Mouse (Mus musculus): ENCODE measurements at regions not wholly inside any gene's neighbourhood (a gene's known extent, or its start where the extent isn't known, plus 50 kb on each side); places are given as distances from the start of the nearest gene placed in this dataset.

DNA sequence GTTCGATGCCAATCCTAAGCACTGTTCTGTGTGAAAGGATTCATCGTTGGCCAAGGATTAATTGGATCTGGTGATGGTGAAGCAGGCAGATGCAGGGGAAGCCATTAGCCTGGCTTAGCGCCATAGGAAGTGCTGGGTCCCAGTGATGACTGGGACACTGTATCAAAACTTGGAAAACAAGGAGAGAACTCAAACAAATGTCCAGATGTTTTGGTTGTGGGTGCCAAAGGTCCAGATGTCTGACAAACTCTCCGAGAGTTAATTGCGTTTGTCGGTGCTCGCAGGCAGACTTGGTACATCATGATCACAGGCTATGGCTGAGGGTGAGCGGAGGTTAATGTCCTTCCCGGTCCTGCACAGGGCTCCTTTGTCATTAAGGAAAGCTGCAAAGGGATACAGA is 283.4 kb downstream of the Hlx start:
- Histone ChIP-seq H3K4me3 (ENCODE audit: control insufficient read depth, low read depth, low read length) (peak overlapping the region; percentile 76), H3K27me3 (ENCODE audit: control insufficient read depth, insufficient read depth, low read length) (no peaks in the 10 kb centered on the region), H3K36me3 (ENCODE audit: control insufficient read depth, insufficient read depth, low read length) (no peaks in the 10 kb centered on the region), H3K4me1 (ENCODE audit: control insufficient read depth, insufficient read depth, low read length) (peaks cover 13% of the 10 kb centered on the region), H3K27ac (ENCODE audit: control insufficient read depth, insufficient read depth, low read depth, low read length) (peak overlapping the region; percentile 42; the same call in 1 of the 2 replicates)
- TF ChIP-seq POLR2A (IDR thresholded peaks at IDR 0.05; ENCODE audit: control insufficient read depth, low read depth, low read length): no peak
- no peak for TF ChIP-seq CTCF (IDR thresholded peaks at IDR 0.05; ENCODE audit: control insufficient read depth, insufficient read depth, insufficient replicate concordance, low read depth, low read length)

GRCm38 (mm10) chr1:184447911-184448310 is 284.5 kb downstream of the Hlx start:
- H3K27me3 ChIP-seq (ENCODE audit: control insufficient read depth, insufficient read depth, low read length): no peaks in the 10 kb centered on the region
- H3K4me1 ChIP-seq (ENCODE audit: control insufficient read depth, insufficient read depth, low read length): peaks cover 13% of the 10 kb centered on the region
- TF ChIP-seq POLR2A (IDR thresholded peaks at IDR 0.05; ENCODE audit: control insufficient read depth, low read depth, low read length): no peak
- peak; percentile 74 for TF ChIP-seq CTCF (IDR thresholded peaks at IDR 0.05; ENCODE audit: control insufficient read depth, insufficient read depth, insufficient replicate concordance, low read depth, low read length)
- H3K36me3 ChIP-seq (ENCODE audit: control insufficient read depth, insufficient read depth, low read length): no peaks in the 10 kb centered on the region
- H3K4me3 ChIP-seq (ENCODE audit: control insufficient read depth, low read depth, low read length): peak overlapping the region; percentile 63
- H3K27ac ChIP-seq (ENCODE audit: control insufficient read depth, insufficient read depth, low read depth, low read length): no peak overlapping the region

DNA sequence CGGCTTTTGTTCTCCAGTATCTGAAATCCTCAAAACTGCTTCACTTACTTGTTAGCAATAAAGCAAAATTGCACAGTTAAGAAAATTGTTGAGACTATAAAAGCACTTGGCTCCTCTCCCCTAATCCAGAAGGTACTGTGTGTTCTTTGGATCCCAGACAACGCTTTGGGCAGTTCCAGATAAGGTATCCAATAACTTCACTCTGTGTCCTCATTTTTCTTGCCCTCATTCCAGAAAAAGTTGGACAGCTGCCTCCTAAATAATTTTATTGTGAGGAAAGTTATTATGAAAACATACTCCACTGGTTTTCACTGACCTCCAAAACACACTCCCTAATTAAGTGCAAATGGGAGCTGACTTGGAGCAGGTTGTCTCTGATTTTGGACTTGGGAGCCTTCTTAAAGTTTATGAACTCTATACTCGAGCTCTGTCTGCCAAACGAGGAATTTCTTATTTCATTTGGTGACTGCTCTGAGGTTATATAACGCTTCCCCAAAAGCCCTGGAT is 285.2 kb downstream of the Hlx start:
- no peaks in the 10 kb centered on the region for H3K36me3 ChIP-seq (ENCODE audit: control insufficient read depth, insufficient read depth, low read length)
- H3K4me1 ChIP-seq (ENCODE audit: control insufficient read depth, insufficient read depth, low read length): peaks cover 13% of the 10 kb centered on the region
- H3K4me3 ChIP-seq (ENCODE audit: control insufficient read depth, low read depth, low read length): peak overlapping the region; percentile 6; the same call in 1 of the 2 replicates
- TF ChIP-seq CTCF (IDR thresholded peaks at IDR 0.05; ENCODE audit: control insufficient read depth, insufficient read depth, insufficient replicate concordance, low read depth, low read length): no peak
- no peaks in the 10 kb centered on the region for H3K27me3 ChIP-seq (ENCODE audit: control insufficient read depth, insufficient read depth, low read length)
- H3K27ac ChIP-seq (ENCODE audit: control insufficient read depth, insufficient read depth, low read depth, low read length): peak overlapping the region; percentile 85

GRCm38 (mm10) chr1:184444189-184444588 is 288.2 kb downstream of the Hlx start:
- TF ChIP-seq CTCF (IDR thresholded peaks at IDR 0.05; ENCODE audit: control insufficient read depth, insufficient read depth, insufficient replicate concordance, low read depth, low read length): no peak
- TF ChIP-seq POLR2A (IDR thresholded peaks at IDR 0.05; ENCODE audit: control insufficient read depth, low read depth, low read length): no peak
- H3K27me3 ChIP-seq (ENCODE audit: control insufficient read depth, insufficient read depth, low read length): no peaks in the 10 kb centered on the region
- peaks cover 15% of the 10 kb centered on the region for H3K4me1 ChIP-seq (ENCODE audit: control insufficient read depth, insufficient read depth, low read length)
- no peak overlapping the region for H3K27ac ChIP-seq (ENCODE audit: control insufficient read depth, insufficient read depth, low read depth, low read length)
- no peak overlapping the region for H3K4me3 ChIP-seq (ENCODE audit: control insufficient read depth, low read depth, low read length)
- H3K36me3 ChIP-seq (ENCODE audit: control insufficient read depth, insufficient read depth, low read length): no peaks in the 10 kb centered on the region

DNA sequence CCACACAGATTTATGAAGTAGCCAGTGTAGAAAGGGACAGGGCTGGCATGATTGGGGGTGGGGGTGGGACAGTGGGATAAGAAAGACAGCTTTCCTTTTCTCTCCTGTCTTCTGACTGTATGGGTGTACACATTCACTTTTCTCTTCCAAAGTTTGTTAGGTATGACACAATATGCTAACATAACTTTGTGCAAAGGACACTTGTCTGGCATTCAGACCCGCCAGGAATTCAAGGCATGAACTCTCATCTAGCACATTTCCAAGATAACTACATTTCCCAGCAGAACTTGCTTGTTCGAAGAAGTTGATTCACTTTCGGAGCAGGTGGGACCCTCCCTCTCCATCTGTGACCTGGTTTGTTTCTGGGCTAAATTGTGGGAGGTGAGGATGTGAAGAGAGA is 289.7 kb downstream of the Hlx start:
- H3K36me3 ChIP-seq (ENCODE audit: control insufficient read depth, insufficient read depth, low read length): no peaks in the 10 kb centered on the region
- peaks cover 8% of the 10 kb centered on the region for H3K4me1 ChIP-seq (ENCODE audit: control insufficient read depth, insufficient read depth, low read length)
- no peak overlapping the region for H3K4me3 ChIP-seq (ENCODE audit: control insufficient read depth, low read depth, low read length)
- no peaks in the 10 kb centered on the region for H3K27me3 ChIP-seq (ENCODE audit: control insufficient read depth, insufficient read depth, low read length)
- TF ChIP-seq POLR2A (IDR thresholded peaks at IDR 0.05; ENCODE audit: control insufficient read depth, low read depth, low read length) (no peak), CTCF (IDR thresholded peaks at IDR 0.05; ENCODE audit: control insufficient read depth, insufficient read depth, insufficient replicate concordance, low read depth, low read length) (no peak)
- no peak overlapping the region for H3K27ac ChIP-seq (ENCODE audit: control insufficient read depth, insufficient read depth, low read depth, low read length)

DNA sequence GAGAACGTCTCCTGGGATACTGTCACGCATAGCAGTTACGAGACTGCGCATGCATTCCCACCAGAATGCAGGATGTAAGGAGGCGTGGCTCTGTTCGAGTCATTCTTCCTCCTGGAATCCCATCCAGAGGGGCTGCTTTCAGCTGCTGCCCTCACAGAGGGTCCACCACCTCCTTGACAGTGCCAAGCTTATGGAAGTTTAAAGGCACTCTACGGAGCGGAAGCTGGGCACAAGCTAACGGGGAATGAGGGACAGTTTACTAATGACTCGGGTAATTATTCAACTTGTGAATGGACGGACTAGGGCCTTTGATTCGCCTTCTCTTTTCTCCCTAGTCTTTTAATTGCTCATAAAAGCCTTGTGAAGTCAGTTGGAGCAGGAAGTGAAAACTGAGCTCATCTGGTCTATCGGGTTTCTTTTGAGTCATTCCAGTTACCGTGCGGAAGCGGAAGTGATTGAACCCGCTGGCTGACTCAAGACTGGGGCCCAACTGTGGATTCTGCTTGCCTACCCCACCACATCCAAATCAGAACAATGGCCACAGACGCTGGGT is 291.3 kb downstream of the Hlx start:
- Histone ChIP-seq H3K4me3 (ENCODE audit: control insufficient read depth, low read depth, low read length) (peak overlapping the region; percentile 80), H3K36me3 (ENCODE audit: control insufficient read depth, insufficient read depth, low read length) (no peaks in the 10 kb centered on the region), H3K4me1 (ENCODE audit: control insufficient read depth, insufficient read depth, low read length) (peaks cover 6% of the 10 kb centered on the region), H3K27ac (ENCODE audit: control insufficient read depth, insufficient read depth, low read depth, low read length) (peak overlapping the region; percentile 81), H3K27me3 (ENCODE audit: control insufficient read depth, insufficient read depth, low read length) (no peaks in the 10 kb centered on the region)
- no peak for TF ChIP-seq CTCF (IDR thresholded peaks at IDR 0.05; ENCODE audit: control insufficient read depth, insufficient read depth, insufficient replicate concordance, low read depth, low read length)
- no peak; the same call in 1 of the 2 replicates for TF ChIP-seq POLR2A (IDR thresholded peaks at IDR 0.05; ENCODE audit: control insufficient read depth, low read depth, low read length)

- Histone ChIP-seq H3K36me3 (ENCODE audit: control insufficient read depth, insufficient read depth, low read length) (no peaks in the 10 kb centered on the region), H3K27ac (ENCODE audit: control insufficient read depth, insufficient read depth, low read depth, low read length) (no peak overlapping the region), H3K4me3 (ENCODE audit: control insufficient read depth, low read depth, low read length) (no peak overlapping the region), H3K27me3 (ENCODE audit: control insufficient read depth, insufficient read depth, low read length) (no peaks in the 10 kb centered on the region), H3K4me1 (ENCODE audit: control insufficient read depth, insufficient read depth, low read length) (peaks cover 2% of the 10 kb centered on the region)
- no peak for TF ChIP-seq POLR2A (IDR thresholded peaks at IDR 0.05; ENCODE audit: control insufficient read depth, low read depth, low read length)
- no peak for TF ChIP-seq CTCF (IDR thresholded peaks at IDR 0.05; ENCODE audit: control insufficient read depth, insufficient read depth, insufficient replicate concordance, low read depth, low read length)
Observed at GRCm38 (mm10) chr1:184439506-184439905, 292.9 kb downstream of the Hlx start.
